Mouse (Mus musculus): ENCODE measurements around the gene Mylk. TPM values are rescaled to one million over a fixed set of nuclear protein-coding genes. Genes with fewer than 3 reads are reported as not detected.
"Not testable (repeated sequence)": the region's sequence is repeated elsewhere in the genome, so short reads cannot be mapped to it uniquely, and the experiment has no call there.

The Mylk gene
- polyA plus RNA-seq, 1 experiment: 1.3 TPM

- H3K4me3 ChIP-seq (ENCODE audit: insufficient read depth, low read length): no peak overlapping the region
- TF ChIP-seq CTCF (IDR thresholded peaks at IDR 0.05; ENCODE audit: low read depth, low read length): no peak
- TF ChIP-seq POLR2A (IDR thresholded peaks at IDR 0.05; ENCODE audit: borderline replicate concordance, low read depth, low read length): no peak
- no peak overlapping the region for H3K27ac ChIP-seq (ENCODE audit: insufficient read depth, low read depth, low read length)
- no peaks in the 10 kb centered on the region for H3K4me1 ChIP-seq (ENCODE audit: control insufficient read depth, insufficient read depth, low read length)
Measured at GRCm38 (mm10) chr16:34804286-34805010, 59.4 kb downstream of the Mylk start.

- no peak overlapping the region for H3K4me3 ChIP-seq (ENCODE audit: insufficient read depth, low read length)
- H3K27ac ChIP-seq (ENCODE audit: insufficient read depth, low read depth, low read length): no peak overlapping the region
- H3K4me1 ChIP-seq (ENCODE audit: control insufficient read depth, insufficient read depth, low read length): no peaks in the 10 kb centered on the region
- TF ChIP-seq CTCF (IDR thresholded peaks at IDR 0.05; ENCODE audit: low read depth, low read length): no peak
- no peak for TF ChIP-seq POLR2A (IDR thresholded peaks at IDR 0.05; ENCODE audit: borderline replicate concordance, low read depth, low read length)
Measured at GRCm38 (mm10) chr16:34806883-34807767, 62.1 kb downstream of the Mylk start.

- TF ChIP-seq POLR2A (IDR thresholded peaks at IDR 0.05; ENCODE audit: borderline replicate concordance, low read depth, low read length) (no peak), CTCF (IDR thresholded peaks at IDR 0.05; ENCODE audit: low read depth, low read length) (no peak)
- H3K4me1 ChIP-seq (ENCODE audit: control insufficient read depth, insufficient read depth, low read length): no peaks in the 10 kb centered on the region
- H3K4me3 ChIP-seq (ENCODE audit: insufficient read depth, low read length): no peak overlapping the region
- no peak overlapping the region for H3K27ac ChIP-seq (ENCODE audit: insufficient read depth, low read depth, low read length)
Measured at GRCm38 (mm10) chr16:34807768-34808275, 62.8 kb downstream of the Mylk start.

GRCm38 (mm10) chr16:34812165-34812564, 67.2 kb downstream of the Mylk start:
- no peaks in the 10 kb centered on the region for H3K4me1 ChIP-seq (ENCODE audit: control insufficient read depth, insufficient read depth, low read length)
- H3K4me3 ChIP-seq (ENCODE audit: insufficient read depth, low read length): no peak overlapping the region
- TF ChIP-seq POLR2A (IDR thresholded peaks at IDR 0.05; ENCODE audit: borderline replicate concordance, low read depth, low read length) (no peak), CTCF (IDR thresholded peaks at IDR 0.05; ENCODE audit: low read depth, low read length) (no peak)
- H3K27ac ChIP-seq (ENCODE audit: insufficient read depth, low read depth, low read length): no peak overlapping the region

GRCm38 (mm10) chr16:34813161-34813560, 68.2 kb downstream of the Mylk start:
- not testable (repeated sequence) for H3K4me3 ChIP-seq (ENCODE audit: insufficient read depth, low read length); H3K4me1 ChIP-seq (ENCODE audit: control insufficient read depth, insufficient read depth, low read length); H3K27ac ChIP-seq (ENCODE audit: insufficient read depth, low read depth, low read length)

- no peak overlapping the region for H3K27ac ChIP-seq (ENCODE audit: insufficient read depth, low read depth, low read length)
- H3K4me1 ChIP-seq (ENCODE audit: control insufficient read depth, insufficient read depth, low read length): no peaks in the 10 kb centered on the region
- no peak for TF ChIP-seq CTCF (IDR thresholded peaks at IDR 0.05; ENCODE audit: low read depth, low read length)
- TF ChIP-seq POLR2A (IDR thresholded peaks at IDR 0.05; ENCODE audit: borderline replicate concordance, low read depth, low read length): no peak
- H3K4me3 ChIP-seq (ENCODE audit: insufficient read depth, low read length): no peak overlapping the region
Measured at GRCm38 (mm10) chr16:34813570-34813969, 68.6 kb downstream of the Mylk start.

DNA sequence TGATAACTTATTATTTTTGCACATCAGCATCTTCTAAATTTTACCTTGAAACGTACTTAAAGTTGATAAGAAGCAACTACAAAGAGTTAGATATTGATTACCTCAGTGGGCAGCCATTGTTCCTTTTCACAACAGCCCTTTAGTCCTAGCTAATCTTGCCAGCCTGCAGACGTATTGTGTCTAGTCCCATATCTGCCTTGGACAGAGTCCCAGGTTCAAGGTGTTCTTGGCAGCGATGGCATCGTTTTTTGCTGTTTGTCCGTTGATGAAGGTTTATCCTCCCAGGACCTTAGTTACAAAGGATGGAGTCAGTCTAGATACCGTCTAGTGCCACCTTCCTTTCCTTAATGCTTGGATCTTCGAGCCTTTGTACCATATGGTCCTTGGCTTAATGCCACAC, 69.6 kb downstream of the Mylk start:
- Histone ChIP-seq H3K4me3 (ENCODE audit: insufficient read depth, low read length) (no peak overlapping the region), H3K27ac (ENCODE audit: insufficient read depth, low read depth, low read length) (no peak overlapping the region), H3K4me1 (ENCODE audit: control insufficient read depth, insufficient read depth, low read length) (no peaks in the 10 kb centered on the region)
- TF ChIP-seq CTCF (IDR thresholded peaks at IDR 0.05; ENCODE audit: low read depth, low read length): no peak

DNA sequence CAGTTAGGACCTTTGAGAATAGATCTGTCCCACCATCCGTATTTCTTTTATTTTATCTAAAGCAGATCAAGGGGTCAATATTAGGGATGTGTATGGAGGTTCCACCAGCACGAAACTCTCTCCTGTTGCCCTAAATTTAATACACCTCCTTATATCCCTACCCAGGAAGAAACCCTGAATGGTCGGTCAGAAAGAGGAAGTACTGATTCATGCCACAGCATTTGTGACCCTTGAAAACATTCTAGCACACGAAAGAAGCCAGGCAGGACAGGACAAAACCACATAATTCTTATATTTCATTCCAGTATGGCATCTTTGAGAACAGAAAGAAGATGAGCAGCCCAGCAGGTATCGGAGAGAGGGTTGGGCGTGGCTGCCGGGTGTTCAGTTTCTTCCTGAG, 71.5 kb downstream of the Mylk start:
- no peaks in the 10 kb centered on the region for H3K4me1 ChIP-seq (ENCODE audit: control insufficient read depth, insufficient read depth, low read length)
- H3K27ac ChIP-seq (ENCODE audit: insufficient read depth, low read depth, low read length): no peak overlapping the region
- no peak for TF ChIP-seq CTCF (IDR thresholded peaks at IDR 0.05; ENCODE audit: low read depth, low read length)
- no peak for TF ChIP-seq POLR2A (IDR thresholded peaks at IDR 0.05; ENCODE audit: borderline replicate concordance, low read depth, low read length)
- H3K4me3 ChIP-seq (ENCODE audit: insufficient read depth, low read length): no peak overlapping the region

DNA sequence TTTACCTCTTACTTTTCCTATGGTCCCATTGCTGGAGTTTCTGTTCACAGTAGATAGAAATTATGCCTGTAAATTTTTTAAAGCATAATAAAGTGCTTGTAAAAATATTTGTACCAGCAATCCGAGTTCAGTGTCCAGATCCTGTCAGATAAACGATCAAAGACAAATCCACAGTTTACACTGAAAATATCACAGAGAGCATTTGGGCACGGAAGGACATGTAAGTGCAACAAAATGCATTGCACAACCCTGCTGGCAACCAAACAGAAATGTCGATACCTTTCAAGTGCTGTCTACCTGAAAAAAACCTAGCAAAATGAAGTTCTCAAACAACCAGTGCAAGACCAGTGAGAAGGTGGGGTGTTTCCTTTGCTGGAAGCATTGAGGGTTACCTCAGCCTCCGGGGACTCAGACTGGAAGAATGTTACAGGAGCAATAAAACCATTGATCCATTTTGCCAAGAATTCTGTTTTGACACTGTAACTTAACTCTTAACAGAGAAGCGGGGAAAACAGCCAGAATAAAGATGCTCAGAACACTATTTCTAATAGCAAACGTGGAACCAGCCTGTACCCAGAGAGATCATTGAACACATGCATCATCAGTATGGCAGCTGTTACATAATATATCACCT, 80.2 kb downstream of the Mylk start:
- Histone ChIP-seq H3K4me1 (ENCODE audit: control insufficient read depth, insufficient read depth, low read length) (no peaks in the 10 kb centered on the region), H3K4me3 (ENCODE audit: insufficient read depth, low read length) (no peak overlapping the region), H3K27ac (ENCODE audit: insufficient read depth, low read depth, low read length) (no peak overlapping the region)
- TF ChIP-seq CTCF (IDR thresholded peaks at IDR 0.05; ENCODE audit: low read depth, low read length) (no peak), POLR2A (IDR thresholded peaks at IDR 0.05; ENCODE audit: borderline replicate concordance, low read depth, low read length) (no peak)

DNA sequence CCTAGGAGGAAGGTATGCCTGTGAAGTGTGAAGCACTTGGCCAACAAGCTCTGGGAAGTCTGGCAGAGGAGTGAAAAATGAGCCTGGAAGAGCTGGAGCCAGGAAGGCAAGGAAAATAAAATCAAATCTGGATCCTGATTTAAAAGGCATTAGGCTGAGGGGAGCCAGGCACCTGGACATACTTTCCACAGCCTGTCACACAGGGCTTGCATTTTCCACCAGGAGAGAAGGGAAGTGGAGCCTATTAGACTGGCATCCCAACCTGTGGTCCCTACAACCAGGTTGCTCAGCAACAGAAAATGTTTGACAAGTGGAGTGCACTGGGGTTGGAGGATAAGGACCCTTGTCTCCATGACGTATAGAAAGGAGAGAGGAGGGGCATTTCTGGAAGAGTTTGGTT, 89.5 kb downstream of the Mylk start:
- H3K4me1 ChIP-seq (ENCODE audit: control insufficient read depth, insufficient read depth, low read length): no peaks in the 10 kb centered on the region
- TF ChIP-seq CTCF (IDR thresholded peaks at IDR 0.05; ENCODE audit: low read depth, low read length): no peak
- TF ChIP-seq POLR2A (IDR thresholded peaks at IDR 0.05; ENCODE audit: borderline replicate concordance, low read depth, low read length): no peak
- H3K4me3 ChIP-seq (ENCODE audit: insufficient read depth, low read length): no peak overlapping the region
- H3K27ac ChIP-seq (ENCODE audit: insufficient read depth, low read depth, low read length): no peak overlapping the region
